Comparison of ENCODE assay signal across 9 mouse cellular contexts in genomic region chr13:44026321-44027255, GRCm38 (mm10).
DNase-seq lines count a peak whose midpoint lies in the region; ATAC-seq lines count a peak whose summit lies in the region.
"Had no signal": no experiment of that assay in that cellular context is flagged by ENCODE, and none has a peak within 500 bp of the region (broad histone marks: within the 10 kb centered on the region; RNA-seq: fewer than 3 reads in every experiment).

No protein-coding gene starts in this region.

- H3K27ac ChIP-seq in heart, embryonic 15.5 days: peak overlapping the region; percentile 27; the same call in 1 of the 2 replicates
- H3K27ac ChIP-seq: embryonic facial prominence, embryonic 15.5 days had no signal

- 57% methylated on average over 26 of the region's 26 CpGs for WGBS in heart, embryonic 15.5 days

- H3K4me3 ChIP-seq in heart, embryonic 15.5 days: no peak overlapping the region
- H3K4me3 ChIP-seq: embryonic facial prominence, embryonic 15.5 days had no signal

- no peaks in the 10 kb centered on the region for H3K9me3 ChIP-seq in heart, embryonic 15.5 days (replicated peaks)
- H3K9me3 ChIP-seq: embryonic facial prominence, embryonic 15.5 days had no signal

- H3K4me1 ChIP-seq in heart, embryonic 15.5 days (replicated peaks): peaks cover 37% of the 10 kb centered on the region

- H3K9ac ChIP-seq in heart, embryonic 15.5 days: no peak overlapping the region
- H3K9ac ChIP-seq: embryonic facial prominence, embryonic 15.5 days had no signal

- DNase-seq in embryo, embryonic 10.5 days (ENCODE audit: low spot score): peak; percentile 36
- DNase-seq in embryo, embryonic 10 days (ENCODE audit: low spot score): no peak
- peak; percentile 29 to 30 for DNase-seq in B cell, adult 2 months
- peak; percentile 37 to 65 for DNase-seq in kidney, postnatal 4 days
- DNase-seq in urinary bladder, postnatal 14 days (ENCODE audit: low spot score): no peak
- DNase-seq in left cerebral cortex, adult 18-20 months (ENCODE audit: low spot score in 2 of 2): no peak

- no peak for ATAC-seq in heart, embryonic 15.5 days (replicated peaks; ENCODE audit: insufficient number of reproducible peaks, insufficient read depth, low FRiP score, low read depth)
- no peak for ATAC-seq in granulocyte monocyte progenitor cell, adult 5-6 weeks (replicated peaks; ENCODE audit: poor library complexity, severe bottlenecking)

- no peaks in the 10 kb centered on the region for H3K27me3 ChIP-seq in heart, embryonic 15.5 days
- H3K27me3 ChIP-seq: embryonic facial prominence, embryonic 15.5 days had no signal

- H3K4me2 ChIP-seq in heart, embryonic 15.5 days: peak overlapping the region; percentile 16; the same call in 1 of the 2 replicates
- H3K4me2 ChIP-seq: embryonic facial prominence, embryonic 15.5 days had no signal

- no peaks in the 10 kb centered on the region for H3K36me3 ChIP-seq in heart, embryonic 15.5 days
- H3K36me3 ChIP-seq: embryonic facial prominence, embryonic 15.5 days had no signal

Comparison
In these comparisons a context has a peak if more than half of its experiments do, and no peak if none do; other contexts are left out.
1. DNase-seq: peak in embryo, embryonic 10.5 days (single experiment), B cell, adult 2 months (2 of 2) and kidney, postnatal 4 days (2 of 2); none in embryo, embryonic 10 days (single experiment), urinary bladder, postnatal 14 days (single experiment) and left cerebral cortex, adult 18-20 months (0 of 2).